Mouse (Mus musculus) adrenal gland, adult 18-20 months (tissue): ENCODE results near the gene Gpcpd1. TPM values are rescaled to one million over a fixed set of nuclear protein-coding genes. Genes with fewer than 3 reads are reported as not detected.

Experiments
- DNase-seq, 2 experiments: peaks; one replicate each; pipeline ENCODE4 v3.0.0; 2021 to 2022; ENCODE audit warnings: low spot score in 2 of 2
- total RNA-seq, 2 experiments: library from RNA; stranded (reverse); gene quantifications; 1 replicate in 1 of 2; 2 replicates in 1 of 2; pipeline ENCODE4 v1.2.3; 2021

Gene Gpcpd1
- total RNA-seq, 2 experiments from 2014 or later: 17.1 to 37.9 TPM

DNA sequence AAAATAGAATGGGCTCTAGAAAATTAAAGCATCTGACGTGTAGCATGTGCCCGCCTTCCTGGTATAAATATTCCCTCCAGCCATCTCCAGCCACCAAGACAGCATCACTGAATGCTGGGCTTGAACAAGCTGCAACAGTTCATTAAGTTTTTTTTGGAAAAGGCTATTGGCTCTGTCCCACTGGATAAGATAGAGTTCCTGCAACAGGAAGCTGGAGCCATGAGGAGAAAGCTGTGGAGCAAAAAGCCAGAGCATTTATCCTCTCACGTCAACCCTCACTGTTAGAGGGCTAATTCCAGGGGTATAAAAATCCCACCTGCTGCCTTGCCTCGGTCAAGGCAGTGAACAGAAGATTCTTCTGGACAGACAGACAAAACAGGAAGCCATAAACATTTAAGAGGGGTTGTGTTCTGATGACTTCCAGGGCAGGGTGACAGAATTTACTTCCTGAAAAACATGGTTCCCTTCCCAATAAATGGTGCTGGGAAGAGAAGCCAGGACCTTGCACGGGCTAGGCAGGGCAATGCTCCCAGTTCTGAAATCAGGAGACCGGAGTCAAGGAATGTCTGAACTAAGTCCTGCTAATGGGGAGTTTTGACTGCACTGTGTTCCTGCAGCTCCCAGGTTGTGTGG lies 2.5 kb upstream of the Gpcpd1 start:
- no peak for DNase-seq

DNA sequence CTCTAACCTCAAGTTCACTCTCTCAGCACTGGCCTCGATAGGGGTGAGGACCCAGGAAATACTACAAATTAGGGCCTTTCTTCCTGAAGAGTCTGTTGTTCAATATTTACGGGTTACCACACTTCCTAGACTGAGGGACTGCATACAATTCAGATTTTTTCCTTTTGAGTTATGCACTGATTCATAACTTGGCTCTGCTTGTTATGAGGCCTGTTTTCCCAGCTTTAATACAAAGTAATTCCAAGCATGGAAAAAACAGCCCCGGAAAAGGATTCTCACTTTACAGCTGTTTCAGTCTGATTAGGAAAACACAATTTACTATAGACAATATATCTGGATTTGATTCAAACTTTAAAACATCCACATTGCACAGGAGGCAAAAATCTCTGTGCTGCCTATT lies 1.5 kb downstream of the Gpcpd1 start:
- DNase-seq: no peak

DNA sequence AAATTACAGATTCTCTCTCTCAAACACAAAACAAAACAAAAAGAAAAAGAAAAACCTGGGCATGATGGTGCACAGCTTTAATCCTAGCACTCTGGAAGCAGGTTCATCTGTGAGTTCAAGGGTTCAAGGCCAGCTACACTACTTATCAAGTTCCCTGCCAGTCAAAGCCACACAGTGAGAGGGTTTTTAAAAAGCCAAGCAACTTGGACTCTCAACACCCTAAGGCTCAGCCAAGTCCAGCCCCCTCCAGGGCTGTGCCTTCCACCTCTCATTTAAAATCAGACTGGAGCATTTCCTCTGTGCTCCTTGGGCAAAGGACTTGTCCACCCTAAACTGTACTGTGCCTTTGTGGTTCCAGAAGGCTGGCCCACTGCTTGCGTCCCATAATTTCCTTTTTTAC lies 3.3 kb downstream of the Gpcpd1 start:
- no peak for DNase-seq

DNA sequence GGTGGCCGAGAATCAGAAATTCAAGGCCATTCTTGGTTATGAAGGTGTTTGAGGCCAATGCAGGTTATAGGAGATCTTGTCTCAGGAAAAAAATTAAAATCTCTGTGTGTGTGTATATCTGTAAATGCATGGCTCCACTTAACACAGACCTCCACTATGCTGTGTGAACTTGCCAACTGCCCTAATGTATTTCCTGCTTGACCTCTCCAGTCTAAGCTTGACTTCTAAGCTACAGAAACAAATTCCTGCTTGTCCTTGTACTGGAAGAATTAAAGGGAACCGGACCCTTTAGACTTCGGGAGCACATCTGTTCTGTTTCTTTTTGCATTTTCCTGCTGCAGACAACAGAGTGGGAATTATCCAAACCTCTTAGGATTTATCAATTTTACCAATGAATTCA lies 4.4 kb downstream of the Gpcpd1 start:
- DNase-seq: no peak

DNA sequence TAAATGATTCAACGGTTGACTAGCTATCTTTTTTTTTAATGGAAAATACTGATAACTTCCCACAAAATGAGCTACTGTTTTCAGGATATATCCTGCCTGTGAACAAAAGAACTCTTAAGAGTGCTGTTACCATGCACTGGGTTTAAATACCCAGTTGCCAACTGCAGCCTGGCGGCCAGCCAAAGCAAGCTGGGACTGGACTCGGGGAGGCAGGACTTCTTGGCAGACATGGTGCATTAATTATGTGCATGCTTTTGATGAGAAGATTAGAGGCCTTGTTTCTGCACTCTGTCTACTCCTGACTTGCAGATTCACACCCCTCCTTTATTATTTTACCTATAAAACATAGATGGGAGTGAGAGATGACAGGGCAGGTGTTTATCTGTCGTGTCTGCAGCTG lies 5.3 kb downstream of the Gpcpd1 start:
- peak; percentile 65 to 72 for DNase-seq

DNA sequence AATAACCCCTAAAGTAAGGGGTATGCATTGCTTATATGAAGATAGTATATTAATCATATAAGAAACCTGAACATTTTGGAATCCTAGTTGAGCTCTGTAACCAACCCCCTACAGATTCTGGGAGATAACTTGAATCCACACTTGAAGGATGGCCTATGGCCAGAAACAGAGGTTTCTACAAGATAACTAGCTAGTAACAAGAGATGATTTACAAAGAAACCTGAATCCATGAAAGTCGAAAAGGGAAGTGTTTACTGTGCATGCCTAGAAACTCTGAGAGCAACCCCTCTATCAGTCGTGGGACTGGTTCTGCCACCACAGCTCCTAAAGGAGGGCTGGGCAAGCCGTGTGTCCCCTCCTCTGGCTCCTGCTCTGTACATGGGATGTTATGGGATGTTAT lies 7.8 kb downstream of the Gpcpd1 start:
- DNase-seq: no peak

DNA sequence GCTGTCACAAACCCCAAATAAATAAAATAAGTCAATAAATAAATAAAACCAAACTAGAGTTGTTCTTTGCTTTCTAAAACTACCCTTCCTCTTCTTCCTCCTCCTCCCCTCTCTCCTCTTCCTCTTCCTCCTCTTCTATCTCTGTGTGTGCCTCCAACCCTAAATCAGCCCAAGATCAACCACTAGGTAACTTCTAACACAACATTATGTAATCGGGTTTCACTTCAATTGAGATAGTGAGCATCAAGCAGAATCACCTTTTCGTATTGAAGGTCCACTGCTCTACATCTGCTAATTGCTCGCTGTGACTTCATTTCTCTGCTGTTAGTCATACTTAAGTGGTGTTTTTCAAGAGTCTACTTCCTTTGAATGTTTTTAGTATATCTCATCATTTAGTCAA lies 8.8 kb downstream of the Gpcpd1 start:
- no peak for DNase-seq

DNA sequence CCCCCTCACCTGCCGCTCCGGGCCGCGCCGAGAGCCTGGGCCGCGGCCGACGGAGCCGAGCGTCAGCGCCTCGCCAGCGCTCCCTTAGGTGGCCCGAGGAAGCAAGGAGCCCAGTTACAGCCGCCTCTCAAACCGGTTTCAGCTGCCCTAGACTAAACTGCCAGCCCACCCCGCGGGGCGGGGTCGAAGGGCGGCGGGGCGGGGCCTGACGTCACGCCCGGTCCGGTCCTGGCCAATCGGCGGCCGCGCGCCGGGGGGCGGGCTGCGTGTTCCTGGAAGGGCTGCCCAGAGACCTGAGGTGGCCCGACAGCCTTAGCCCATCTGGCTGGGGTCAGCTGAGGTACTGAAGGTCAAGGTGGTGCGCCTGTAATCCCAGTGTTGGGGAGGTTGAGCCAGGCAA lies 9.5 kb downstream of the Gpcpd1 start:
- DNase-seq: peak; percentile 98 to 99

DNA sequence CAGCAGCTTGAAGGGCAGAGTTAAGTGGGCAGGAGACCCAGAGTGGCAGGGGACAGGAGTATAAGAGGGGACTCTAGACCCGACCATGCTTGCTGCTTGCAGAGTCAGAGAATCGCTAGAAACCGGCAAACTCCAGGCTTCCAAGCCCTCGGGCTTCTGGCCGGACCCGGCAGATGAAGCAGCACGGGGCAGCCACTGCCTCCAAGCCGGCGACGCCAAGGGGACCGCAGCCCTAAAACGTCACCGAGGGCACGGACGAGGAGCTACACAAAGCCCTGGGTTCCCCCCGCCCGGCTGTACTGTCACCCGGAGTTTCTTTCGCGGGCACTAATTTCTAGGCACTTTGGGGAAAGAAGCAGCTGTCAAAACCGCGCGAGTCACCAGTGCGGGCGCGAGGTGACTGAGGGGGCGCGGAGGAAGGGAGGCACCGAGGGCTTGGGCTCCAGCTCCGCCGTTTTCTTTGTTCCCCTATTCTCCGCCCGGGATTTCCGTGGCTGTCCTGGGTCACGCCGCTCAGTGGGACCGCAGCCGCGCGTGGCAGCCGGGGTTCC lies 10.0 kb downstream of the Gpcpd1 start:
- peak in 1 of 2 experiments; percentile 52 for DNase-seq

DNA sequence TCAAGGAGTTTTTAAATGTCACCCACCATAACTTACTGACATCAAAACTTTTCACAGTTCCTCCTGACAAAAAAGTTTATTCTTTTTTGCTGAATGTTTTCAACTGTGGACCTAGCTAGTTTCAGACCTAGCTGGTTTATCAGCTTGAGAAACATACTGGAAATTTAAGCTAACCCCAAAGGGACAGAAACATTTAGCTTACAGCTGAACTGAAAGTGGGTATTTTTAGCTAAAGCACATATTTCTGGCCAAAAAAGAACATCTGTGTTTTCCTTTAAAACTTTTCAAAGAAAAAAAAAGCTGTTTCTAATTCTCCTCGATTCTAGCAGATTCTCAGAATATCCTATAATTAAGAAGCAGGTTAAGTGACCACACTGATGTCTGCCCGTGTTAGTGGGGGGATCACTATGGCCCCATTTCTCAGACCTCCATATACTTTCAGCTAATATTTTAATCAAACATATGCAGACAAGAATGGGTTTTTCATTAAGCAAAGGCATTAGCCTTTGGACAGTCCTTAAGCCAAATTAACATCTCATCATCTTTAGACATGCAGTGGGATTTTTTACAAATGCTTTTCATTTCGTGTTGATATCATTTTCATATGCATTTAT lies 10.9 kb downstream of the Gpcpd1 start:
- DNase-seq: no peak

DNA sequence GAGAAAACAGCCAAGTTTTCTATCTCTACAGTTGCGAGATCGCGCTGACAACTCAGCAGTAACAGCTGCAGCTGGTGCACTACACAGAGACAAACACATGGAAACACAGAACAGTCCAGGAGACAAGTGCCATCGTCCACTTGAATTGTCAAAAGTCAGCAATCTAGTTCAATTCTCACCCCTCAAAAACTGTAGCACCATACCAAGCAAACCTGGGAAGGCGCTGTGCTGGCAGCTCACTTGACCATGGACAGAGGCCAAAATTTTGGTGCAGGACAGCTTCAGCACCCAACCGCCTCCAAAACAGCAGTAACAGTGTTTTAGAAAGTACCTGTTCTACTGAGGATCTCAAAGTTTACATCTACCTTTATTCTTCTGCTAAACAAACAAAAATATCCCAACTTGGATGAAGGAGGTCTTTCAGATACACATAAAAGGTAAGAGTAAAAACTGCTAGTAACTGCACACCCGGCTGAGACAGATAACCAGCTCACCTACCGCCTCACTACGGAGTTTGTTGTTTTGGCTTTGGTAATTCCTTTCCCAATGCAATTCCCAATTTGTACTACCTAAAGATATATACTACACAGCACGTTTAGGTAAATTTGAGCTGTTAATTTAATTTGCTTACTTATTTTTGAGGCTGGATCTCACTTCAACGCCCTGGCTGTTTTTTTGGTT lies 11.6 kb downstream of the Gpcpd1 start:
- peak in 1 of 2 experiments; percentile 34 for DNase-seq

DNA sequence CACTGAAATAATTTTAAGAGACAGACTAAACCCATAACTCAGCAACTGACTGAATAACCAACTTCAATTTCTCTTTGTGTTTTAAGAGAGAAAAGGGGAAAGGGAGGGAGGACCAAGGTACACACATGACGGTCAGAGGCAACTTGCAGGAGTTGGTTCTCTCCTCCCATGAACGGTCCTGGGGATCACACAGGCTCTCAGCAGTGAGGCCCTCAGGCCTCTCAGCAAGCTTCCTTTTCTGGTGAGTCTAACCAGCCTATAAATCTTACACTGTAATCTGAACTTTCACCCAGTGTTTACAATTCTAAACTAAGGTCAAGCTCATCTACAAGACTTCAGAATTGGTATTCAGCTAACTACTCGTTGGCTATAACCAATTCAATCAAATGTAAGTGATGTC lies 12.3 kb downstream of the Gpcpd1 start:
- no peak for DNase-seq

DNA sequence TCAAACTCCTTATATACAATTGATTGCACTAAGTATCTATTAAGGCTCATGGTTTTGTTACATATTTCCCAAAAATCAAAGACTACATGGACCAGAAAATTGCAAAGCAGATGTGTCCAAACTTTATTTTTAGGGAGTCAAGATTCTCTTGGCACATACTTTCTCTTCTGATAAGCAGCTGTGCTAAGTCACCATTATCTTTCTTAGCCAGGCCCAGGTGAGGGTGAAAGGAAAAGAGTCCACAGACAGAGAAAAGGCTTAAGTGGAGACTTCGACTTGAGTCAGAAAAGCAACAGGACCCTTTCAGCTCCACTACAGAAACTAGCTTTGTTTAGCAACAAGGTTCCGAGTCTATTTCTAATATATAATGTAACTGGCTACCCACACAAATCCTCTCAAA lies 14.2 kb downstream of the Gpcpd1 start:
- DNase-seq: no peak

DNA sequence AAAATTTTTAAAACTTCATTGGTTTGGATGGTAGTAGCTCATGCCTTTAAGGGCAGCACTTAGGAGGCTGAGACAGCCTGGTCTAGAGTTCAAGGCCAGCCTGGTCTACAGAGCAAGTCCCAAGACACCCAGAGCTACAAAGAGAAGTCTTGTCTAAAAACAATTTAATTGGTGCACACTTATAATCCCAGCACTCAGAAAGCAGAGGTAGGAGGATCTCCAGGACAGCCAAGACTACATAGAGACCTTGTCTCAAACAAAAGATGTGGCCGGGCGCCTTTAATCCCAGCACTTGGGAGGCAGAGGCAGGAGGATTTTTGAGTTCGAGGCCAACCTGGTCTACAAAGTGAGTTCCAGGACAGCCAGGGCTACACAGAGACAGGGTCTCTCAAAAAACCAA lies 14.9 kb downstream of the Gpcpd1 start:
- no peak for DNase-seq

DNA sequence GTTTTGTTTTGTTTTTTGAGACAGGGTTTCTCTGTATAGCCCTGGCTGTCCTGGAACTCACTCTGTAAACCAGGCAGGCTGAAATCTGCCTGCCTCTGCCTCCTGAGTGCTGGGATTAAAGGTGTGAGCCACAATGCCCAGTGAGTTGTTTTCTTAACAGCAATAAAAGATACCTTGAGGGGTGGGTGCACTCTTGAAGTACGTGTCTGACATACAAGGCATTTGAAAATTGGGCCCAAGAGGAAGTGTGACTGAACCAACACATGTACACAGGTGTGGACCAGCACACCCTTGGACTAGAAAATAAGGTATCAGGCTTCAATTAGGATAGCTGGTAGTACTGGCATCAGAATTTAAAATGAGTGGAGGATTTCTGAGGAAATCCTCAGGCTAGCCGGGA lies 16.2 kb downstream of the Gpcpd1 start:
- DNase-seq: no peak

DNA sequence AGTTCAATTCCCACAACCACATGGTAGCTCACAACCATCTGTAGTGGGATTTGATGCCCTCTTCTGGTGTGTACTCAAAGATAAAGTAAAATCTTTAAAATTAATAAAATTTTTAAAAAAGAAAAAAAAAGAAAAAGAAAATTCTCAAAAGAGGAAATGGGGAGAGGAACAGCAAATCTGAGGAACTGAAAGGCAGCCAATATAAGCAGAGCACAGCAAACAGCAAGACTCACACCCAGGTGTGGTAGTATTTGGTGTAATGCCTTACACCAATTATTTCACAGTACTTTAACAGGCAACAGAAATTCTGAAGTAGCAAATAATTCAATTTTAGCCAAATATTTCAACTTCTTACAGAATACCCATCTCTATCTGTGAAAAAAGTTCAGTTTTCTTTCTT lies 16.7 kb downstream of the Gpcpd1 start:
- DNase-seq: no peak

DNA sequence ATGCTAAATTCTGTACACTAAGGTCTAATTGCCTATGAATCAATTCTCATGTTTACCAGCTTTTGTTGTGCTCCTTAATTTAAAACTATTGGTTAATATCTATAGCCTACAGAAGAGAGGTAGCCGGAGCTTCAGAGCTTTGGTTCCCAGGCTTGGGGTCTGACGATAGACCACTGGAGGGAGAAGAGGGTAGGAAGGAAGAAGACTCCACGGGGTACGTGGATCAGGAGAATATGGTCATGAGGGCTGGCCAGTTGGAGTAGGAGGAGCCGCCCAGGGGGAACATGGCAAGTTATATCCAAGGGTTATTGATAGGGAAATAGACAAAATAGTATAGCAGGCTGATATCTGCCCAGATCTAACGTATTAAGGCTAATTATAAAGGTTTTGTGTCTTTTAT lies 17.8 kb downstream of the Gpcpd1 start:
- no peak for DNase-seq

DNA sequence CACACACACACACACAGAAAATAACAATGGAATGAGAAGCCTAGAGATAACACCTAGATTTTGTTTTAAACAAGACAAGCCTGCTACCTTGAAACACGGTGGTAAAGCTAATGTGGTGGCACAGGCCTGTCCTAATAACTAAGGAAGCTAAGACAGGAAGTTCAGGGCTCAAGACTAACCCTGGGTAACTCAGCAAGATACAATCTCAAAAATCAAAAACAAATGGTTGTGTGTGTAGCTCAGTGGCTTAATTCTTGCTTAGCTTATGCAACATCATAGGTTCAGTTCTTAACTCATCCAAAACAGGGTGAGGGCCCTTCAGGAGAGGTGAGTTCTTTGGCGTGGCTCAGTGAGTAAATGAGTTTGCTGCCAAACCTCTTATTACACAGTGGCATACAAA lies 20.1 kb downstream of the Gpcpd1 start:
- no peak for DNase-seq

DNA sequence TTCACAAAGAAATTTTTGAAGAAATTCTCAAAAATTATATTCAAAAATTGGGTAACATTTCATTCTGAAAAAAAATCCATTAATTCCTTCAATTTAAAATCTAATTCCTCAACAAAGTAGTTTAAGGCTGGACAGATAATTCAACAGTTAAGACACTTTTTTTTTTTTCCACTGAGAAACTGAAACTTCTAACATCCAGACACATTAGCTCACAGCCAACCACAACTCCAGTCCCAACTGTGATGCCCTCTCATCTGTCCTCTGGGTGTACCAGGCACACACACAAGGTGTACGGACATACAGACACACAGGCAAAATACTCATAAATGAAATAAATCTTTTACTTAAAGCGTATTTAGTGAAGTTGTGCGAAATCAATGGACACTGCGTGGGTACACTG lies 25.7 kb downstream of the Gpcpd1 start:
- DNase-seq: no peak

DNA sequence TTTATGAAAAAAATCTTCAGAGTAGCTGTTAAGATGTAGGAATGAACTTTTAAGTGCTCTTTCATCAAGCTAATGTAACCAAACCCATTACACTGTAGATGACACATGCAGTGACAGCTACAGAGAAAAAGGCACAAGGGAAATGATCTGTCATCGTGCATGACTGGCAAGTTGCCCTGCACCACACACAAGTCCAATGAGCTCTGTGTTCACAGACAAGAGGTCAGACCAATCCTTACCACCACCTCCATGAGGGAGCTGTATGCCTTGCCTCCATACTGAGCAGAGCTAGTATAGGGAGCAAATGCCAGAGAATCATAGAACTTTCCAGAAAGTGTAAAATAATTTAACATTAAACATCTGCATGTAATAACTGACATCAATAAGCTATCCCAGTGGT lies 59.7 kb downstream of the Gpcpd1 start:
- no peak for DNase-seq

DNA sequence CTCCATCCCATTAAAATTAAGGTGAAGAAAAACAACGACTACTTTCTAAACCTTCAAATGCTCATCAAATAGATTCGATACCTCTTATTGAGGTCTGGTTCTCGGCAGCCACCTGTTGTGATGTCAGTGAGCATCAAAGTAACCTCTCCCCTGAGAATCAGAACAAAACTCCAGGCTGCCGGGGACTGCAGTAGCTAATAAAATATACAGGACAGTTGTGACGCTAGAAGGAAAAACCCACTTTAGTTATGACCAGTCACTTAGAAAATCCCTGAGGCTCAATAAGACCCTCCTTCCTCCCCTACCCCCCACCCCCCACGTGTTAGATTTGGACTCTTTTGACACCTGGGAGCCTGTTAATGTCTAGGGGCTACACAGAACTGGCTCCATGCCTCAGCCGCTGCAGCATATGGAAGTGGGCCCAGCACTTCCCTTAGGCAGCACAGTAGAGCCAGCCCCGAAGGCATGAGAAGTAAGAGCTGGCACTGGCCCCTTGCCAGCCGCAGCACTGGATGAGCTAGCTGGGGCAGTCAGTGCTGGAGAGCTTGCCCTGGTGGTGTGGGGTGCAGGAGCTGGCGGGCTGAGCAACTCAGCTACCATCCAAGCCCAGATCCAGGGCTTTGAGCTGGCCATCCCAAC lies 60.5 kb downstream of the Gpcpd1 start:
- DNase-seq: no peak

DNA sequence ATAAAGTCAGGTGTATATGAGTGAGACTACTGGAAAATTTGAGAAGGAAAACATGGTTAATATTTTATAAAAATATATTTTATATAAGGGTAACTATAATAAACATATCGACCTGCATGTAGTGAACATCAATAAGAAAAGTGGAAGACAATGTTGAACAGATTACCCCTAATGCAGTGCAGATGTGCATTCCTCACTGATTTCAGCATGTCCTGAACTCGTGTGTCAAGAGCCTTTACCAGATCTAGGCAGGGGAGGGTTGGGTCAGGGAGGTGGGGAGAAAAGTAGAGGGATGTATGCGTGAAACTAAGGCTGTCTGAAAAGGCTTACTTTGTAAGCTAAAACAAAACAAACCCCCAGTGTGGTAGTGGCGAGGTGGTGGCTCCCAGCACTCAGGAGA lies 61.4 kb downstream of the Gpcpd1 start:
- DNase-seq: no peak
